Mouse (Mus musculus) embryonic facial prominence, embryonic 14.5 days (tissue): Measurements from ENCODE around the gene Kcne3. TPM values are rescaled to one million over a fixed set of nuclear protein-coding genes. Genes with fewer than 3 reads are reported as not detected.
A peak's percentile ranks its signal among the peaks of the same experiment; 100 is the strongest.

Experiments used
- ATAC-seq: fragments of 200-750 bp; cut with Nextera tagmentation; 2 replicates; pipeline ENCODE4 v1.8.0; 2017; ENCODE audit warnings: low read depth, moderate number of reproducible peaks, moderate TSS enrichment
- DNase-seq: peaks from one replicate; pipeline ENCODE4 v3.0.0-alpha.2; 2015; ENCODE audit warnings: low spot score
- H3K27ac ChIP-seq: fragments of 300-500 bp; sonication (generic); replicated peaks from 2 replicates; pipeline ENCODE4 v1.5.1; 2014; ENCODE audit warnings: low read depth, mild to moderate bottlenecking, low read length, moderate library complexity
- H3K27me3 ChIP-seq: fragments of 300-500 bp; sonication (generic); replicated peaks from 2 replicates; pipeline ENCODE4 v1.6.1; 2014; ENCODE audit warnings: low read length; ENCODE audit not compliant: control insufficient read depth, insufficient read depth
- H3K36me3 ChIP-seq: fragments of 300-500 bp; sonication (generic); 2 replicates; pipeline ENCODE4 v1.6.1; 2014; ENCODE audit warnings: low read length, mixed read lengths; ENCODE audit not compliant: control insufficient read depth, insufficient read depth
- H3K4me1 ChIP-seq: fragments of 300-500 bp; sonication (generic); 2 replicates; pipeline ENCODE4 v1.6.1; 2014; ENCODE audit warnings: antibody characterized with exemption, low read length; ENCODE audit not compliant: control insufficient read depth, insufficient read depth
- H3K4me2 ChIP-seq: fragments of 300-500 bp; sonication (generic); 2 replicates; pipeline ENCODE4 v1.6.1; 2014; ENCODE audit warnings: low read depth, mild to moderate bottlenecking, low read length, moderate library complexity, mixed read lengths
- H3K4me3 ChIP-seq: fragments of 300-500 bp; sonication (generic); 2 replicates; pipeline ENCODE4 v1.5.1; 2014; ENCODE audit warnings: low read depth, mild to moderate bottlenecking, low read length
- H3K9ac ChIP-seq: fragments of 300-500 bp; sonication (generic); 2 replicates; pipeline ENCODE4 v1.6.1; 2014; ENCODE audit warnings: low read depth, mild to moderate bottlenecking, low read length, moderate library complexity, mixed read lengths
- H3K9me3 ChIP-seq: fragments of 300-500 bp; sonication (generic); 2 replicates; pipeline ENCODE4 v1.6.1; 2016; ENCODE audit warnings: low read length; ENCODE audit not compliant: control insufficient read depth
- WGBS: fragments of 180-500 bp; shearing (Covaris S2); extraction: QIAGEN DNeasy Blood & Tissue Kit; methylation state at CpG from one replicate; pipeline ENCODE4 v1.1.7; 2014; 5-methylcytosine and 5-hydroxymethylcytosine counted together
- polyA plus RNA-seq: library from polyadenylated mRNA; unstranded; fragments of >200 nt; fragmentation: Nextera tagmentation; extraction: Ambion mirVana; gene quantifications from 2 replicates; pipeline ENCODE4 v1.2.1, GENCODE M21; 2014

The Kcne3 gene
- 12.4 and 13.3 TPM in 2 replicates for polyA plus RNA-seq

- DNase-seq (no peak), ATAC-seq (no peak)
- no peak within 1 kb of the TSS for H3K27ac ChIP-seq
- no peak within 1 kb of the TSS for H3K4me3 ChIP-seq
- H3K4me1 ChIP-seq: peaks cover 5% of the 10 kb centered on the region
- no peaks in the 10 kb centered on the region for H3K36me3 ChIP-seq
- 65% methylated on average over 3 of the region's 3 CpGs for WGBS
- no peaks in the 10 kb centered on the region for H3K9me3 ChIP-seq
- peaks cover 31% of the 10 kb centered on the region for H3K27me3 ChIP-seq
- no peak within 1 kb of the TSS for H3K4me2 ChIP-seq
- H3K9ac ChIP-seq: no peak within 1 kb of the TSS
Measured at GRCm38 (mm10) chr7:100176269-100176668, at the start of gene Kcne3. Gene Kcne3, plus strand, starts transcription at chr7:100176502.

- ATAC-seq (no peak), DNase-seq (no peak)
- 77% methylated on average over 7 of the region's 7 CpGs for WGBS
- H3K27ac ChIP-seq: no peak overlapping the region
- no peaks in the 10 kb centered on the region for H3K9me3 ChIP-seq
- H3K4me1 ChIP-seq: no peaks in the 10 kb centered on the region
- H3K4me3 ChIP-seq: no peak overlapping the region
- no peaks in the 10 kb centered on the region for H3K36me3 ChIP-seq
- H3K9ac ChIP-seq: no peak overlapping the region
- H3K27me3 ChIP-seq: no peaks in the 10 kb centered on the region
- no peak overlapping the region for H3K4me2 ChIP-seq
Measured at GRCm38 (mm10) chr7:100126514-100126913, 49.8 kb upstream of the Kcne3 start.

GRCm38 (mm10) chr7:100128262-100129041 is 47.9 kb upstream of the Kcne3 start:
- no peaks in the 10 kb centered on the region for H3K4me1 ChIP-seq
- H3K4me2 ChIP-seq: no peak overlapping the region
- 74% methylated on average over 7 of the region's 7 CpGs for WGBS
- no peak overlapping the region for H3K9ac ChIP-seq
- no peak overlapping the region for H3K27ac ChIP-seq
- H3K4me3 ChIP-seq: no peak overlapping the region
- DNase-seq (no peak), ATAC-seq (no peak)
- no peaks in the 10 kb centered on the region for H3K36me3 ChIP-seq
- no peaks in the 10 kb centered on the region for H3K27me3 ChIP-seq
- H3K9me3 ChIP-seq: no peaks in the 10 kb centered on the region

- WGBS: 77% methylated on average over 6 of the region's 6 CpGs
Measured at GRCm38 (mm10) chr7:100130592-100130991, 45.7 kb upstream of the Kcne3 start.

GRCm38 (mm10) chr7:100132379-100132778 is 43.9 kb upstream of the Kcne3 start:
- Histone ChIP-seq H3K4me3 (no peak overlapping the region), H3K4me1 (no peaks in the 10 kb centered on the region), H3K9me3 (no peaks in the 10 kb centered on the region), H3K9ac (no peak overlapping the region), H3K36me3 (no peaks in the 10 kb centered on the region), H3K27me3 (no peaks in the 10 kb centered on the region), H3K4me2 (no peak overlapping the region), H3K27ac (no peak overlapping the region)
- WGBS: 68% methylated on average over 1 of the region's 1 CpGs
- ATAC-seq: no peak
- peak; percentile 7 for DNase-seq

More at GRCm38 (mm10) chr7:100130592-100130991, 45.7 kb upstream of the Kcne3 start:
- Histone ChIP-seq H3K4me1 (no peaks in the 10 kb centered on the region), H3K4me3 (no peak overlapping the region), H3K27me3 (no peaks in the 10 kb centered on the region), H3K9me3 (no peaks in the 10 kb centered on the region), H3K36me3 (no peaks in the 10 kb centered on the region), H3K4me2 (no peak overlapping the region), H3K27ac (no peak overlapping the region), H3K9ac (no peak overlapping the region)
- ATAC-seq (no peak), DNase-seq (no peak)

GRCm38 (mm10) chr7:100137038-100137437 is 39.3 kb upstream of the Kcne3 start:
- no peaks in the 10 kb centered on the region for H3K4me1 ChIP-seq
- ATAC-seq (no peak), DNase-seq (peak; percentile 11)

GRCm38 (mm10) chr7:100138075-100138474 is 38.2 kb upstream of the Kcne3 start:
- Histone ChIP-seq H3K27me3 (no peaks in the 10 kb centered on the region), H3K27ac (no peak overlapping the region), H3K4me2 (no peak overlapping the region), H3K36me3 (no peaks in the 10 kb centered on the region), H3K4me1 (no peaks in the 10 kb centered on the region), H3K4me3 (no peak overlapping the region), H3K9me3 (peaks cover 8% of the 10 kb centered on the region; the same call in 1 of the 2 replicates), H3K9ac (no peak overlapping the region)
- no peak for DNase-seq
- 86% methylated on average over 4 of the region's 4 CpGs for WGBS
- no peak for ATAC-seq

More at GRCm38 (mm10) chr7:100137038-100137437, 39.3 kb upstream of the Kcne3 start:
- Histone ChIP-seq H3K4me3 (no peak overlapping the region), H3K27ac (no peak overlapping the region), H3K9ac (no peak overlapping the region), H3K4me2 (no peak overlapping the region), H3K27me3 (no peaks in the 10 kb centered on the region), H3K36me3 (no peaks in the 10 kb centered on the region), H3K9me3 (0 out of 2 replicates have a peak, but pooled peaks cover under 1% of the 10 kb centered on the region)
- 79% methylated on average over 9 of the region's 9 CpGs for WGBS

- Histone ChIP-seq H3K9ac (no peak overlapping the region), H3K9me3 (peaks cover 8% of the 10 kb centered on the region; the same call in 1 of the 2 replicates), H3K27me3 (no peaks in the 10 kb centered on the region), H3K4me3 (no peak overlapping the region), H3K4me1 (no peaks in the 10 kb centered on the region), H3K36me3 (no peaks in the 10 kb centered on the region), H3K27ac (no peak overlapping the region), H3K4me2 (no peak overlapping the region)
- 65% methylated on average over 1 of the region's 1 CpGs for WGBS
- ATAC-seq (no peak), DNase-seq (no peak)
Measured at GRCm38 (mm10) chr7:100140591-100140990, 35.7 kb upstream of the Kcne3 start.

- no peak for DNase-seq
Measured at GRCm38 (mm10) chr7:100148586-100148985, 27.7 kb upstream of the Kcne3 start.

More at GRCm38 (mm10) chr7:100148586-100148985, 27.7 kb upstream of the Kcne3 start:
- Histone ChIP-seq H3K27ac (no peak overlapping the region), H3K4me1 (no peaks in the 10 kb centered on the region), H3K9me3 (no peaks in the 10 kb centered on the region), H3K27me3 (no peaks in the 10 kb centered on the region), H3K4me3 (no peak overlapping the region), H3K4me2 (no peak overlapping the region), H3K9ac (no peak overlapping the region), H3K36me3 (no peaks in the 10 kb centered on the region)
- ATAC-seq: no peak
- 89% methylated on average over 4 of the region's 4 CpGs for WGBS
